Mouse (Mus musculus) embryonic facial prominence, embryonic 14.5 days (tissue): ENCODE data around the gene Lpcat3. TPM values are rescaled to one million over a fixed set of nuclear protein-coding genes. Genes with fewer than 3 reads are reported as not detected.

Experiments used
- ATAC-seq: fragments of 200-750 bp; cut with Nextera tagmentation; 2 replicates; pipeline ENCODE4 v1.8.0; 2017; ENCODE audit warnings: low read depth, moderate number of reproducible peaks, moderate TSS enrichment
- DNase-seq: peaks from one replicate; pipeline ENCODE4 v3.0.0-alpha.2; 2015; ENCODE audit warnings: low spot score
- H3K27ac ChIP-seq: fragments of 300-500 bp; sonication (generic); replicated peaks from 2 replicates; pipeline ENCODE4 v1.5.1; 2014; ENCODE audit warnings: low read depth, mild to moderate bottlenecking, low read length, moderate library complexity
- H3K27me3 ChIP-seq: fragments of 300-500 bp; sonication (generic); replicated peaks from 2 replicates; pipeline ENCODE4 v1.6.1; 2014; ENCODE audit warnings: low read length; ENCODE audit not compliant: control insufficient read depth, insufficient read depth
- H3K36me3 ChIP-seq: fragments of 300-500 bp; sonication (generic); 2 replicates; pipeline ENCODE4 v1.6.1; 2014; ENCODE audit warnings: low read length, mixed read lengths; ENCODE audit not compliant: control insufficient read depth, insufficient read depth
- H3K4me1 ChIP-seq: fragments of 300-500 bp; sonication (generic); 2 replicates; pipeline ENCODE4 v1.6.1; 2014; ENCODE audit warnings: antibody characterized with exemption, low read length; ENCODE audit not compliant: control insufficient read depth, insufficient read depth
- H3K4me2 ChIP-seq: fragments of 300-500 bp; sonication (generic); 2 replicates; pipeline ENCODE4 v1.6.1; 2014; ENCODE audit warnings: low read depth, mild to moderate bottlenecking, low read length, moderate library complexity, mixed read lengths
- H3K4me3 ChIP-seq: fragments of 300-500 bp; sonication (generic); 2 replicates; pipeline ENCODE4 v1.5.1; 2014; ENCODE audit warnings: low read depth, mild to moderate bottlenecking, low read length
- H3K9ac ChIP-seq: fragments of 300-500 bp; sonication (generic); 2 replicates; pipeline ENCODE4 v1.6.1; 2014; ENCODE audit warnings: low read depth, mild to moderate bottlenecking, low read length, moderate library complexity, mixed read lengths
- H3K9me3 ChIP-seq: fragments of 300-500 bp; sonication (generic); 2 replicates; pipeline ENCODE4 v1.6.1; 2016; ENCODE audit warnings: low read length; ENCODE audit not compliant: control insufficient read depth
- WGBS: fragments of 180-500 bp; shearing (Covaris S2); extraction: QIAGEN DNeasy Blood & Tissue Kit; methylation state at CpG from one replicate; pipeline ENCODE4 v1.1.7; 2014; 5-methylcytosine and 5-hydroxymethylcytosine counted together
- polyA plus RNA-seq: library from polyadenylated mRNA; unstranded; fragments of >200 nt; fragmentation: Nextera tagmentation; extraction: Ambion mirVana; gene quantifications from 2 replicates; pipeline ENCODE4 v1.2.1, GENCODE M21; 2014

Lpcat3 gene
- polyA plus RNA-seq, 1 experiment from 2014 or later = 48.1 TPM

GRCm38 (mm10) chr6:124703789-124704188, 41.0 kb downstream of the Lpcat3 start:
- WGBS = 78% methylated on average over 6 of the region's 7 CpGs
- H3K27ac ChIP-seq = no peak overlapping the region
- DNase-seq (no peak), ATAC-seq (no peak)
- H3K36me3 ChIP-seq = peaks cover 92% of the 10 kb centered on the region
- H3K9me3 ChIP-seq = no peaks in the 10 kb centered on the region
- H3K4me3 ChIP-seq = no peak overlapping the region
- no peaks in the 10 kb centered on the region for H3K27me3 ChIP-seq
- H3K9ac ChIP-seq = no peak overlapping the region
- H3K4me2 ChIP-seq = no peak overlapping the region
- H3K4me1 ChIP-seq = no peaks in the 10 kb centered on the region

GRCm38 (mm10) chr6:124704417-124704816, 41.6 kb downstream of the Lpcat3 start:
- Histone ChIP-seq H3K4me1 (no peaks in the 10 kb centered on the region), H3K27me3 (no peaks in the 10 kb centered on the region), H3K9me3 (no peaks in the 10 kb centered on the region), H3K9ac (no peak overlapping the region), H3K27ac (no peak overlapping the region), H3K4me2 (no peak overlapping the region), H3K36me3 (peaks cover 87% of the 10 kb centered on the region), H3K4me3 (no peak overlapping the region)
- DNase-seq (no peak), ATAC-seq (no peak)
- WGBS = 85% methylated on average over 2 of the region's 2 CpGs

GRCm38 (mm10) chr6:124706061-124706627, 43.3 kb downstream of the Lpcat3 start:
- DNase-seq = no peak
- 80% methylated on average over 5 of the region's 5 CpGs for WGBS

GRCm38 (mm10) chr6:124708289-124708889, 45.6 kb downstream of the Lpcat3 start:
- H3K9ac ChIP-seq = no peak overlapping the region
- no peak overlapping the region for H3K4me3 ChIP-seq
- H3K27me3 ChIP-seq = no peaks in the 10 kb centered on the region
- no peak overlapping the region for H3K4me2 ChIP-seq
- H3K4me1 ChIP-seq = peaks cover 15% of the 10 kb centered on the region
- WGBS = 95% methylated on average over 10 of the region's 10 CpGs
- no peak for ATAC-seq
- no peak overlapping the region for H3K27ac ChIP-seq
- no peaks in the 10 kb centered on the region for H3K9me3 ChIP-seq
- peaks cover 49% of the 10 kb centered on the region for H3K36me3 ChIP-seq
- no peak for DNase-seq

More at GRCm38 (mm10) chr6:124706061-124706627, 43.3 kb downstream of the Lpcat3 start:
- H3K9me3 ChIP-seq = no peaks in the 10 kb centered on the region
- no peak overlapping the region for H3K27ac ChIP-seq
- no peak overlapping the region for H3K4me2 ChIP-seq
- ATAC-seq = no peak
- H3K27me3 ChIP-seq = no peaks in the 10 kb centered on the region
- peaks cover 70% of the 10 kb centered on the region for H3K36me3 ChIP-seq
- H3K4me1 ChIP-seq = peaks cover 9% of the 10 kb centered on the region
- H3K4me3 ChIP-seq = no peak overlapping the region
- H3K9ac ChIP-seq = no peak overlapping the region

GRCm38 (mm10) chr6:124711824-124712782, 49.3 kb downstream of the Lpcat3 start, which contains the start of the genes Emg1 and Phb2:
TSS of gene Emg1 (minus strand) at chr6:124712178.
TSS of gene Phb2 (plus strand) at chr6:124712336.
- DNase-seq (peak; percentile 99), ATAC-seq (peak; percentile 96)
- Histone ChIP-seq H3K27me3 (no peaks in the 10 kb centered on the region), H3K4me1 (peaks cover 16% of the 10 kb centered on the region), H3K4me3 (peak within 1 kb of the TSS; percentile 99), H3K4me2 (peak within 1 kb of the TSS; percentile 96), H3K9ac (peak within 1 kb of the TSS; percentile 96), H3K27ac (peak within 1 kb of the TSS; percentile 84), H3K36me3 (peaks cover 56% of the 10 kb centered on the region), H3K9me3 (no peaks in the 10 kb centered on the region)
- under 1% methylated on average over 50 of the region's 76 CpGs for WGBS

GRCm38 (mm10) chr6:124712918-124713317, 50.1 kb downstream of the Lpcat3 start:
- Histone ChIP-seq H3K4me1 (peaks cover 16% of the 10 kb centered on the region), H3K9ac (peak overlapping the region; percentile 96), H3K9me3 (no peaks in the 10 kb centered on the region), H3K27ac (peak overlapping the region; percentile 84; the same call in 1 of the 2 replicates), H3K4me3 (peak overlapping the region; percentile 99), H3K36me3 (peaks cover 56% of the 10 kb centered on the region), H3K4me2 (peak overlapping the region; percentile 96), H3K27me3 (no peaks in the 10 kb centered on the region)
- WGBS = 13% methylated on average over 11 of the region's 11 CpGs
- DNase-seq (no peak), ATAC-seq (no peak)

- H3K27me3 ChIP-seq = no peaks in the 10 kb centered on the region
- H3K4me2 ChIP-seq = peak overlapping the region; percentile 43
- WGBS = 66% methylated on average over 20 of the region's 20 CpGs
- H3K9ac ChIP-seq = no peak overlapping the region
- ATAC-seq = no peak
- no peaks in the 10 kb centered on the region for H3K9me3 ChIP-seq
- H3K4me1 ChIP-seq = peaks cover 5% of the 10 kb centered on the region
- peak; percentile 75 for DNase-seq
- H3K4me3 ChIP-seq = peak overlapping the region; percentile 37
- H3K36me3 ChIP-seq = peaks cover 47% of the 10 kb centered on the region
- H3K27ac ChIP-seq = peak overlapping the region; percentile 19; the same call in 1 of the 2 replicates
Measured at GRCm38 (mm10) chr6:124716864-124717490, 54.1 kb downstream of the Lpcat3 start.

GRCm38 (mm10) chr6:124717968-124718367, 55.1 kb downstream of the Lpcat3 start:
- Histone ChIP-seq H3K9ac (peak overlapping the region; percentile 61), H3K4me3 (peak overlapping the region; percentile 37), H3K27ac (peak overlapping the region; percentile 80), H3K4me2 (peak overlapping the region; percentile 43), H3K9me3 (no peaks in the 10 kb centered on the region), H3K36me3 (peaks cover 47% of the 10 kb centered on the region), H3K27me3 (no peaks in the 10 kb centered on the region), H3K4me1 (peaks cover 5% of the 10 kb centered on the region)
- no peak for ATAC-seq
- WGBS = 69% methylated on average over 13 of the region's 13 CpGs
- DNase-seq = no peak
